ENCODE assay signal across 8 mouse cellular contexts in genomic region chr14:62292488-62293339, GRCm38 (mm10). TPM values are rescaled to one million over a fixed set of nuclear protein-coding genes. Genes with fewer than 3 reads are reported as not detected.
A peak's percentile ranks its signal among the peaks of the same experiment; 100 is the strongest.
DNase-seq lines count a peak whose midpoint lies in the region; ATAC-seq lines count a peak whose summit lies in the region.

Rnaseh2b (plus strand) TSS chr14:62292589.
Dleu7 (minus strand) TSS chr14:62293047.

- no peak within 1 kb of the TSS for H3K27ac ChIP-seq in intestine, embryonic 16.5 days (ENCODE audit: low read length)
- H3K27ac ChIP-seq in limb, embryonic 11.5 days (replicated peaks; ENCODE audit: low read depth, low read length): no peak within 1 kb of the TSS

- H3K4me3 ChIP-seq in intestine, embryonic 16.5 days (ENCODE audit: low read length): peak within 1 kb of the TSS; percentile 50
- H3K4me3 ChIP-seq in limb, embryonic 11.5 days (ENCODE audit: low read depth, low read length): peak within 1 kb of the TSS; percentile 39

- ATAC-seq in intestine, embryonic 16.5 days: peak; percentile 50
- peak; percentile 89 for ATAC-seq in limb, embryonic 11.5 days (ENCODE audit: insufficient number of reproducible peaks, low FRiP score, low TSS enrichment, low read depth)

- H3K9ac ChIP-seq in intestine, embryonic 16.5 days (ENCODE audit: low read depth, low read length): peak within 1 kb of the TSS; percentile 63
- peak within 1 kb of the TSS; percentile 47 for H3K9ac ChIP-seq in limb, embryonic 11.5 days (ENCODE audit: low read length)

- peak; percentile 3 to 24 for DNase-seq in left cerebral cortex, adult 18-20 months (ENCODE audit: low spot score in 2 of 2)
- no peak for DNase-seq in left cerebral cortex, adult 11 months (ENCODE audit: low spot score)
- peak; percentile 7 to 9 for DNase-seq in cerebellum, postnatal 36 days
- peak; percentile 11 for DNase-seq in gastrocnemius, postnatal 25 days
- DNase-seq in limb, embryonic 11.5 days (ENCODE audit: low spot score): peak; percentile 86
- DNase-seq in neural tube, embryonic 10.5 days (ENCODE audit: extremely low spot score, low spot score): peak; percentile 84
- peak; percentile 73 for DNase-seq in thymus, postnatal 25 days

- peaks cover 7% of the 10 kb centered on the region; the same call in 1 of the 2 replicates for H3K4me1 ChIP-seq in intestine, embryonic 16.5 days (ENCODE audit: control insufficient read depth, insufficient read depth, low read length)
- H3K4me1 ChIP-seq in limb, embryonic 11.5 days (ENCODE audit: control insufficient read depth, insufficient read depth, low read length): peaks cover 2% of the 10 kb centered on the region; the same call in 1 of the 2 replicates

- H3K36me3 ChIP-seq in intestine, embryonic 16.5 days (ENCODE audit: control insufficient read depth, insufficient read depth, low read length): no peaks in the 10 kb centered on the region
- H3K36me3 ChIP-seq in limb, embryonic 11.5 days (ENCODE audit: control insufficient read depth, insufficient read depth, low read length): no peaks in the 10 kb centered on the region

- 2% methylated on average over 60 of the region's 60 CpGs for WGBS in intestine, embryonic 16.5 days
- WGBS in limb, embryonic 11.5 days: under 1% methylated on average over 54 of the region's 60 CpGs

- no peaks in the 10 kb centered on the region for H3K27me3 ChIP-seq in intestine, embryonic 16.5 days (replicated peaks; ENCODE audit: control insufficient read depth, insufficient read depth, low read length)
- peaks cover 2% of the 10 kb centered on the region; the same call in 1 of the 2 replicates for H3K27me3 ChIP-seq in limb, embryonic 11.5 days (ENCODE audit: control insufficient read depth, insufficient read depth, low read length)

- no peaks in the 10 kb centered on the region for H3K9me3 ChIP-seq in intestine, embryonic 16.5 days (ENCODE audit: control insufficient read depth, low read length)
- H3K9me3 ChIP-seq in limb, embryonic 11.5 days (ENCODE audit: control insufficient read depth, low read length): no peaks in the 10 kb centered on the region

- H3K4me2 ChIP-seq in intestine, embryonic 16.5 days (ENCODE audit: low read depth, low read length): peak within 1 kb of the TSS; percentile 96
- peak within 1 kb of the TSS; percentile 94 for H3K4me2 ChIP-seq in limb, embryonic 11.5 days (ENCODE audit: low read depth, severe bottlenecking)

RNA-seq across cellular contexts. Expression of gene Rnaseh2b, which starts in this region (rescaled TPM):
- total RNA-seq in left cerebral cortex, adult 18-20 months (2021): 10 to 100 TPM in 1 of 2 experiments, 1 to 10 TPM in 1; 8.2 to 10.8 TPM
- 1 to 10 TPM; 3.9 to 6.1 TPM for total RNA-seq in gastrocnemius, postnatal 25 days (2021)
- 54.8 and 54.9 TPM in 2 replicates for polyA plus RNA-seq in intestine, embryonic 16.5 days (2015; fragmentation: Nextera tagmentation; extraction: Ambion mirVana)
- polyA plus RNA-seq in limb, embryonic 11.5 days (2014; fragmentation: Nextera tagmentation; extraction: Ambion mirVana): 59.0 and 61.1 TPM in 2 replicates

RNA-seq across cellular contexts. Expression of gene Dleu7, which starts in this region (rescaled TPM):
- 1 to 10 TPM; 6.0 to 7.0 TPM for total RNA-seq in left cerebral cortex, adult 18-20 months (2021)
- total RNA-seq in gastrocnemius, postnatal 25 days (2021): not detected
- 0.57 and 0.77 TPM in 2 replicates for polyA plus RNA-seq in intestine, embryonic 16.5 days (2015; fragmentation: Nextera tagmentation; extraction: Ambion mirVana)
- polyA plus RNA-seq in limb, embryonic 11.5 days (2014; fragmentation: Nextera tagmentation; extraction: Ambion mirVana): 0.85 and 0.88 TPM in 2 replicates

Comparison
In these comparisons a context has a peak if more than half of its experiments do, and no peak if none do; other contexts are left out.
1. RNA of gene Dleu7 (total RNA-seq): 6.0 to 7.0 TPM in left cerebral cortex, adult 18-20 months; not detected in gastrocnemius, postnatal 25 days; every median in the first group is over 4 times any median in the second.